Mouse (Mus musculus) gastrocnemius, postnatal 4 days (tissue): ENCODE measurements at regions not wholly inside any gene's neighbourhood (a gene's known extent, or its start where the extent isn't known, plus 50 kb on each side); places are given as distances from the start of the nearest gene placed in this dataset.
"Not testable (repeated sequence)": the region's sequence is repeated elsewhere in the genome, so short reads cannot be mapped to it uniquely, and the experiment has no call there.

ENCODE experiments used
- DNase-seq, 2 experiments: peaks; one replicate each; pipeline ENCODE4 v3.0.0; 2021 to 2022; ENCODE audit warnings: low spot score in 2 of 2, mixed read lengths in 2 of 2

- no peak for DNase-seq
Measured at GRCm38 (mm10) chr17:13549975-13550895, 195.9 kb downstream of the Tcp10c start.

GRCm38 (mm10) chr17:13550896-13551267 is 196.5 kb downstream of the Tcp10c start:
- DNase-seq = not testable (repeated sequence)

DNA sequence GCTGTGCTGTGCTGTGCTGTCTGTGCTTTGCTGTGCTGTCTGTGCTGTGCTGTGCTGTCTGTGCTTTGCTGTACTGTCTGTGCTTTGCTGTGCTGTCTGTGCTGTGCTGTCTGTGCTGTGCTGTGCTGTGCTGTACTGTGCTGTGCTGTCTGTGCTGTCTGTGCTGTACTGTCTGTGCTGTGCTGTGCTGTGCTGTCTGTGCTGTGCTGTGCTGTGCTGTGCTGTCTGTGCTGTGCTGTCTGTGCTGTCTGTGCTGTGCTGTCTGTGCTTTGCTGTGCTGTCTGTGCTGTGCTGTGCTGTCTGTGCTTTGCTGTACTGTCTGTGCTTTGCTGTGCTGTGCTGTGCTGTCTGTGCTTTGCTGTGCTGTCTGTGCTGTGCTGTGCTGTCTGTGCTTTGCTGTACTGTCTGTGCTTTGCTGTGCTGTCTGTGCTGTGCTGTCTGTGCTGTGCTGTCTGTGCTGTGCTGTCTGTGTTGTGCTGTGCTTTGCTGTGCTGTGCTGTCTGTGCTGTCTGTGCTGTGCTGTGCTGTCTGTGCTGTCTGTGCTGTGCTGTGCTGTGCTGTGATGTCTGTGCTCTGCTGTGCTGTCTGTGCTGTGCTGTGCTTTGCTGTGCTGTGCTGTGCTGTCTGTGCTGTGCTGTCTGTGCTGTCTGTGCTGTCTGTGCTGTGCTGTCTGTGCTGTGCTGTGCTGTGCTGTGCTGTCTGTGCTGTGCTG is 197.5 kb downstream of the Tcp10c start:
- not testable (repeated sequence) for DNase-seq

DNA sequence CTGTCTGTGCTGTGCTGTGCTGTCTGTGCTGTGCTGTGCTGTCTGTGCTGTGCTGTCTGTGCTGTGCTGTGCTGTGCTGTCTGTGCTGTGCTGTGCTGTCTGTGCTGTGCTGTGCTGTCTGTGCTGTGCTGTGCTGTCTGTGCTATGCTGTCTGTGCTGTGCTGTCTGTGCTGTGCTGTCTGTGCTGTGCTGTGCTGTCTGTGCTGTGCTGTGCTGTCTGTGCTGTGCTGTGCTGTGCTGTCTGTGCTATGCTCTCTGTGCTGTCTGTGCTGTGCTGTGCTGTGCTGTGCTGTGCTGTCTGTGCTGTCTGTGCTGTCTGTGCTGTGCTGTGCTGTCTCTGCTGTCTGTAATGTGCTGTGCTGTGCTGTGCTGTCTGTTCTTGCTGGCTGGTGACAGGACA is 198.5 kb downstream of the Tcp10c start:
- peak in 1 of 2 experiments; percentile 55 for DNase-seq

GRCm38 (mm10) chr17:13555311-13556059 is 201.1 kb downstream of the Tcp10c start:
- DNase-seq = peak in 1 of 2 experiments; percentile 63

- DNase-seq = not testable (repeated sequence)
Measured at GRCm38 (mm10) chr17:13556060-13556660, 201.8 kb downstream of the Tcp10c start.

DNA sequence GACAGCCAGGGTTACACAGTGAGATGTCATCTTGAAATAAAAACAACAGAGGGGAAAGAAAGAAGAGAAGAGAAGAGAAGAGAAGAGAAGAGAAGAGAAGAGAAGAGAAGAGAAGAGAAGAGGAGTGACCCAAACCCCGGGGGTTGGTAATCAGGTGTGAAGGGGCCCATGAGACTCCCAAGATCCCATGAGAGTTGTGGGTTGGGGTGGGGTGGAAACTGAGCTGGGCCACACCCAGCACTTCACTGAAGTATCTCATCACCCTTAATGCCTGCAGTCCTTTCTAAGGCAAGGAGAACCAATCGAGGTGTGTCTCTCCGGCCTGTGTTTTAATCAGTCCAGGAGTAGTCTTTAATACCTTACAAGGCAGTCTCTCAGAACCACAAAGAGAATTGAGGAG is 201.5 kb upstream of the Afdn start:
- DNase-seq = no peak

- DNase-seq = no peak
Measured at GRCm38 (mm10) chr17:13561342-13561741, 199.0 kb upstream of the Afdn start.

DNA sequence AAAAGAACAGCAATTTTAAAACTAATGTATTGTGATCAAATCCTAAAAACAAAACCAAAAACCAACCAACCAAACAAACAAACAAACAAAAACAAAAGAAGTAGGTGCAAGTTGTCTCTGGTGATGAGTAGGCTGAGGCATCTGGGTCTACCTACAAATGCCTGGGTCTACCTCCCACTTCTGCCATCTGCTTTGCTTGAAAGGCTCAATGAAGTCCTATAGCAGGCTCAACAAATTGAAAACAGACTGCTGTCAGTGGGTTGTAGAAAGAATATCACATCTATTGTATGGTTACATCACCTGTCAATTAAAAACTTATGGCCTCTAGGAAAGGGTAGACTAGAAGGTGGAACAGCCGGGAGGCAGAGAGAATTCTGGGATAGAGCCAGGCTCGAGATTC is 197.4 kb upstream of the Afdn start:
- DNase-seq = no peak

DNA sequence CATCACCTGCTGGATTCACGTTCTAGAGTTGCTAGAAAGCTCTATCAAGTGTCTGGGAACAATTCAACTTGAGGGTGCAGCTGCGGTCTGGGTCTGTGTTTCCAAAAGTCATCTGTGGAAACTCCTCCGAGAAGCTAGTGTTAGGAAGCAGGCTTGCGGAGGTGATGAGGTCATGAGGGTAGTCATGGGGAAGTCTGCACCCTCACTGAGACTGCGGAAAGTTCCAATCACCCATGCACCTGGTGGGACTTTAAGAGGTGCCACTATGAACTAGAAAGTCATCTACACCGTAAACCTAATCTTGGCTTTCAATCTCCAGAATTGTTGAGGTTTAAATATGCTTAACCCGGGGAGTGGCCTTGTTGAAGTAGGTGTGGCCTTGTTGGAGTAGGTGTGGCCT is 195.5 kb upstream of the Afdn start:
- DNase-seq = no peak

DNA sequence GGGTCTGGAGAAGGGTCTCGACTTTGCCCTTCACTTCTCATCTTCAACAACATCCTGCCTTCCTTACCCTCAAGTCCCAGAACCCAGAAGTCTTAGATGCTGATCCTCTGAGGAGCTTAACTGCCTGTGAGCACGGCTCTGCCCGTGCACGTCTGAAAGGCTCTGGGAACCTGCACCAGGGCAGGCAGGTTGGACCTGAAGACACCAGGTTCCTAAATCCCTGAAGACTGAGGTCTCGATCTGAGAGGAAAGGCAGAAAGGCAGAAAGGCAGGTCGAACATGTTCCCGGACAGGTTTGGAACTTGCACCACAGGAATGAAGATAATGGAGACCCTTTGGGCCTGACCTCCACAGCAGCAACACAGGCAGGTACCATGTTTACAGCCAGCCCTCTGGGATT is 193.7 kb upstream of the Afdn start:
- no peak for DNase-seq

DNA sequence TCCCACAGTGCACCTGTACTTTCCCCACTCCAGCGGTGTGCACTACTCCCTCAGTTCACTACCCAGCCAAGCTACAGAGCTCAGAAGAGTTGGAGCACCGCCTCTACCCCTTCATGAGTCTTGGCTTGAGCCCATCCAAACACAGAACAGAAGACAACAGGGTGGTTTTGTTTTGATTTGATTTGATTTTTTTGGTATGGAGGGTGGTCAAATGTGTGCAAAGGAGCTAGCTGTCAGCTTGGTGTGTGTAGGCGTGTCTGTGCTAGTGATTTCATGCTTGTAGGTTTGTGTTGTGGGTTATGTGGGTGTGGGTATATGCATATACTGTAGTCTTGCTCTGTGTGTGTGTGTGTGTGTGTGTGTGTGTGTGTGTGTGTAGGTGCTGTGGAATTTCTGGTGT is 193.2 kb upstream of the Afdn start:
- DNase-seq = no peak

GRCm38 (mm10) chr17:13570796-13571195 is 189.5 kb upstream of the Afdn start:
- DNase-seq = no peak

DNA sequence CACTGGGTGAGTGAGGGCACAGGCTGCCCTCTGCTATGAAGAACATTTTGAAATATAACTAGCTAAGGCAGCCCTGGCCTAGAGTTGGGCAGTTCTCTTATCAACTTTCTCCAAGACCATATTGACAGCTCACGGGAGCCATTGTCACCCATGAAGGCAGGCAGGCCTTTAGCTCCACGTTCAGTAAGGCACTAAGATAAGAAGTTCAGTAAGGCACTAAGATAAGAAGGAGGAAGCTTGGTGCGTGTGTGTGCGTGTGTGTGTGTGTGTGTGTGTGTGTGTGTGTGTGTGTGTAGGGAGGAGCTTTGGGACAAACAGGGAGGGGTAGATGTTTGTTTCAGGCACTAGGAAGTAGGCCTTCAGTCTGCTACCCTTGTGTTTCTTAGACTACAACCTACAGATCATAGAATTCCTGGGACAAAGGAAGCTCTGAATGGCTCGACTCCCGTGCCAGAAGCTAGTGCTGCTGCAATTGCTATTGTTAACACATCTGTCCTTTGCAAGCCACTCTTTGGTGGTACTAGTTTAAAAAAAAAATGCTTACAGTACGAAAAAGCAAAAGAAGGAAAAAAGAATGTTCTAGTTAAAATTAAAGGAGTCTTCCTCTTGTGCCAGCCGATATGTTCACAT is 188.0 kb upstream of the Afdn start:
- no peak for DNase-seq

- DNase-seq = no peak
Measured at GRCm38 (mm10) chr17:13573036-13573435, 187.3 kb upstream of the Afdn start.

GRCm38 (mm10) chr17:13574122-13574521 is 186.2 kb upstream of the Afdn start:
- no peak for DNase-seq

DNA sequence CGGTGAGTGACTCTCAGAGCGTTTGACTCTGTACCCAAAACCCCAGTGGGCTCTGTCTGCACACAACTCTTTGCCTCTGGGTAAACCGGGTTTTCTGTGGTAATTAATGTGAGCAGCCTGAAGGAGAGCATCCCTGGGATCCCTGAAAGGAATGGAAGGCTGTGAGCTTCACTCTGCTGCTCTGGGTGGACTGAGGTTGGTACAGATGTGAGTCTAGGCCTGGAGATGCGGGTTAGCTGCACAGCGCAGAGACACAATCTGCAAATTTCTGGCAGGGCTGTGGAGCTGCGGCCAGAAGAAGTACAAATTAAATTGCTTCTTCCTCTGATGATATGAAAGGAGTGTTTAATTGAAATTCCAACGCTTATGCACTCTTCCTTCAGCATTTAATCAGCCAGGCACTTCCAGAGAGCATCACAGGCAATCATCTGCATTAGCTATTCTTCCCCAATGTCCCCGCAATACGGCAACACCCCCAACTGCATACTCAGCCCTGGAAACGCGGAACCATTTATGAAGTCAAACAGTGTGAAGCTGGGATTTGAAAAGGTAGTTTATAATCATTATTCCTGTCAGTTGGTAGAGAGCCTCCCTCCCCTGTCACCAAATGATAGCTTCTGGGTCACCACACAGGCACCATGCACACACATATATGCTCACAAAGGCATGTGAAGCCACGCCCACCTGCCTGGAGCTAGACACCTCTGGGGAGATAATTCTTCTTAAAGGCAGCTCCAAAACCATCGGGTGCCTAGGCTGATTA is 185.5 kb upstream of the Afdn start:
- no peak for DNase-seq

DNA sequence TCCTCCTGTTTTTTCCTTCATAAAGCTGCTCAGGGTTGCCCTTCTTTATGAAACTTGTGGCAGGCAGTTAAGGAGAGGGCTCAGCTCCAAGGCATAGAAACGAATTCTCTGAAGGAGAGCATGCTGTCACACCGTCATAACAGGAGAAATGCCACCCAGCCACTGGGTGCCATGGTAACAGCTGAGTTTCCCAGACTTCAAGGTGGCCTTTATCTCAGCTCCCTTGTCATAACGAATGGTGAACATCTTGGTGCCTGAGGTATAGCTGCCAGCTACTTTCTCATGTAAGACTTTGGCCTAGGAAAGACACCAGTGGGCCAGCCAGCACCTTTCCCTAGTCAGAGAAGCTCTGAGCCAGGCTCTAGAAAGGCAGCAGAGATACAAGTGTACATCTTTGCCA is 182.5 kb upstream of the Afdn start:
- DNase-seq = no peak

DNA sequence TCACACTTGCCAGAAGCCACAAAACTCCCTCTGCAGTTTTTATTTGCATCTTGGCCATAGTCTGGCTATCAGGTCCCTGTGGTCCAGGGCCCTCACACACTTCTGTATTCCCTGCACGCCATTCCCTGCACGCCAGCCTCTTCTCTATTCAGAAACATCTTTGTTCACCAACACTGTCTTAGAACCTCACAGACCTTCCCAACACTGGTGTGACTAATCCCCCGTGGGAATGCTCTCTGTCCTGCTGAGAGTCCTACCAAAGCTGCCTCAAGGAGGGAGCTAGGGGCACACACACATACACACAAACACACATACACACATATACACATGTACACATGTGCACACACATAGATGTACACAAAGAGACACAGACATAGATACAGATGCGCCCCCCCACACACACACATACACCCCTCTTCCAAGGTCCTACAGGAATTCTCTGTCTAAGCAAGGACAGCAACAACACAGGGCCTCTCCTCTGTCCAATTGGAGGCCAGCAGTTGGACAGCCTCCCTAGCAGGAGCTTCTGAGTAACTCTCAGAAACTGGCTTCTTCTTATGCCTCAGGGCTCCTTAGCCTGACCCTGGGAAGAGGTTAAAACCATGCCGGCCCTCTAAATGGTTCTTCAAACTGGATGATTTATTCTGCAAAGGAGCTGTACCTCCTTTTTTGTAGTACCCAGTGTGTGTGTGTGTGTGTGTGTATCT is 179.0 kb upstream of the Afdn start:
- no peak for DNase-seq
